Mouse (Mus musculus) B cell, adult 2 months (primary cell): ENCODE results near the gene Tmem106c.

ENCODE experiments used
- DNase-seq, 2 experiments: peaks; one replicate each; pipeline ENCODE4 v3.0.0; 2022

The Tmem106c gene

DNA sequence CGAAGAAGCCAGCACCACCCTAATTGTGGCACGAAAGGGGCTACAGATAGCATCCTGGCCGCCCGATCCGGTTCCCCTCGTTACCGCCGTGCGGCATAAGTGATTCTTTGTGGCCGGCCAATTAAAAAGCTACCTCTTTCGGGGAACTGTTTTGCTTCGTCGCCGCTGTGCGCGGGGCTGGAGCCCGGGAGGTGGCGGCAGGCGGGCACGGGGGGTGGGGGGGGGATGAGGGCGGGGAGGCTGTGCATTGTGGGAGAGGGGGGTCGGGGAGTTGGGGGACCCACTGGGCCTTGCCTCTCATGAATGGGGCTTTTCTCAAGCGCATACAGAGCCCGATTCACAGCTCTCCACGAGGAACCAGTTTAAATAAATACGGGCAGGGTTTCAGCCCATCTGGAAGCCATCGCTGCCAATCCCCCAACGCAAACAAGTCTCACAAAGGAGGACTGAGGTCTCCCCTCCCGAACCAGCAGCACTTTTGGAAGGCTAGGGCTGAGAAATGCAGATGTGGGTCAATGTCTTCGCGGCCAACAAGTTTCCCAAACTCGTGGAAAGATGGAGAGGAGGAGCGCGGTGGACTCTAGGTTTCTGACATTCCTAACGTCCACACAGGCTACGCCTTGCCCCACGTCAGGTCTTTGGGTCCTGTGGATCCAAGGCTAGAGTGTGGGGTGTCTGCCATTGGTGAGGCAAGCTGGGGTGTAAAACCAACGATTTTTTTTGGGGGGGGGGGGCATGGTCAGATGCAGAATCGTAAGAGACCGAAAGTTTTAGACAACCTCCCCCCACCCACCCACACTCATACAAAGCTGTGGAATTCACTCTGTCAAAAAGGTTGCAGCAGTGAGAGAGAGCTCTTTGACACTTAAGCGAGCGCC is 38.4 kb downstream of the Tmem106c start:
- DNase-seq = peak in 1 of 2 experiments; percentile 7

DNA sequence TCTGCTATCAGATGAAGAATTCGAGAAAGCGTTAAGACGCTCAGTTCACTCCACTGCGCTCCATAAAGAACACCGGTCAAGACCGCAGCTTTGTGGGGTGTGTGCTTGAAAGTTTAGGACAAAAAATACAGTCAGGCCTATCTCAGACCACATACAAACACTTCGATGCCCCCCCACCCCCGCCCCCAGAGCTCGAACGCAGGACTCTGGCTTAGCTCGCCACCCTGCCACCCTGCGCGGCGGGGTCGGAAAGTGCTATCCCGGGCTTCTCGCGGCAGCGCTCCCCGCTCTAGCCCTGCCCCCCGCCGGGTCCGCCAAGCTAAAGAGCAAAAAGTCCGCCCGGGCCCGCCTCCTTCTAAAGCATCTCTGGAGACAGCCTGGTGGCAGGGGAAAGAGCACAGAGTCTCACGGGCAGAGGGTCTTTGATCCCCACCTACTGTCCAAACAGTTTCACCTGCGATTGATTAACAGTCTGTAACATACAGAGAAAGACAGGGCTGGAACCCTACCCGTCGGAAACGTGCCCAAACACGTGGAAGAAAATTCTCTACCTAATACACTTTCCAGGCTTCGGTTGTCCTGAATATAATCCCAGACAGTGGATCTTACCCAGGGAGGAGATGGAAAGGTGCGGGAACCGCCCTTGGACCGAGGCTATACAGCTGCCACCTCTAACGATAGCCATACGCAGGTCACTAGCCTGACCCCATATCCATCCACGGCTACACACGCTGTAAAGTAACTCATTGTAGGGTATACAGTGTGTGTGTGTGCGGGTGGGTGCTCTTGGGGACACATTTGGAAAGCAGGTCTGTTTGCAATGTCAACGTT is 39.2 kb downstream of the Tmem106c start:
- peak in 1 of 2 experiments; percentile 10 for DNase-seq

DNA sequence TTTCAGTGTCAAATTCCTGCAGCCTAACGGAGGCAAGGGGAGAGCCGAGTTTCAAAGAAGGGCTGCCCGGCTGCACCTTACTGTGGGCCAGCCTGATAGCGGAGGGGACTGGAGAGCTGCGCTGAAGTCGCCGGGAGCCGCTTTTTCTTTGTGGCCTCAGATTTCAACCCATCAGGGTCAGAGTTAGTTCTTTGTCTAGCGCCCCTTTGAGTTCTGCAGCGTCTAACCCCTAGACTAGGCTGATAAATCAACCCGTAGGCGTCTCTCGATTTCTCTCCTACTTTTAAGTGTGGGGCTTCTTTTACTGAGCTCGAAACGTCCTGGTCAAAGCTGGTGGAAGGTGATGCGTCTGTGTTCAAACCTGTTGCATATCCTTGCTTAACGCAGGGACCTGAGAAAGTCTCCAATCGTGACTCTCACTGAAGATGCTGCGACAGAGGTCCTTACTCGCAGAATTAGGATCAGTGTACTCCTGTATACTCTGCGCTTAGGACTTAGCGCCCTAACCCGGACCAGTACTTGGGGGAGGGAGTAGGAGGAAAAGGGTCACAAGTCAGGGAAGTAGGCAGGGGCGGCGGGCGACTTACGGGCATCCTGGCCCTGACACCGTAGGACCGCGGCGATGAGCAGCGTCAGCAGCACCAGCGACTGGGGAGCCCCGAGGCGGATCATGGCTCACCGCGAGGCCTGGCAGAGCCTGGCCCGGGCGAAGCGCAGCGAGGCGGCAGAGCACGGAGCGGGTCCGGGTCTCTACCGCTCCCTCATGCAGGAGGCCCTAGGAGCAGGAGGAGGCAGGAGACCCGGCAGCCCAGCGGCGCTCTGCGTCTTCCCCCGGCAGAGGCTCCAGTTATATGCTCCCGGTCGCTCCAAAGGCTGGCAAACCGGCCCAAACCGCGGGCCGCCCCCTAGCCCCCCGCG is 40.1 kb downstream of the Tmem106c start, which contains the start of gene Col2a1:
Gene Col2a1, minus strand, starts transcription at position 874 of the 918 bp plus-strand sequence.
- DNase-seq = peak; percentile 19 to 20

DNA sequence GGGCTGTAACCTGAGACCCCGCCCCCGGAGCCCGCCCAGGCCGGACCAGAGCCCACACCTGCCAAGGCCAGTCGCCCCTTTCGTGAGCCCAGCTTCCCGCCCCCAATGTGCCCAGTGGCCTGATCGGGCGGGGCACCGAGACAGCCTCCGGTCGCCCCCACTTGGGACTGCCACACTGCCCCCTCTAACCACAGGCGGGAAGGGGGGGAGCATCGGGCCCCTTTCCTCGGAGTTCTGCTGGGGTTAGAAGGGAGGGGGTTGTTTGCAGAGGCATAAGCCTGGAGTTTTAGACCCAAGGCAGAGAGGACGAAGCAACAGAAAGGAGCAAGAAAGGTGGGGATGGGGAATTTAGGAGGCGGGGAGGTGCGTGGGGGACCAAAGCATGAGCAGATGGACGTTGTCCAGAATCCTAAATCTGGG is 40.8 kb downstream of the Tmem106c start:
- DNase-seq = peak in 1 of 2 experiments; percentile 13

DNA sequence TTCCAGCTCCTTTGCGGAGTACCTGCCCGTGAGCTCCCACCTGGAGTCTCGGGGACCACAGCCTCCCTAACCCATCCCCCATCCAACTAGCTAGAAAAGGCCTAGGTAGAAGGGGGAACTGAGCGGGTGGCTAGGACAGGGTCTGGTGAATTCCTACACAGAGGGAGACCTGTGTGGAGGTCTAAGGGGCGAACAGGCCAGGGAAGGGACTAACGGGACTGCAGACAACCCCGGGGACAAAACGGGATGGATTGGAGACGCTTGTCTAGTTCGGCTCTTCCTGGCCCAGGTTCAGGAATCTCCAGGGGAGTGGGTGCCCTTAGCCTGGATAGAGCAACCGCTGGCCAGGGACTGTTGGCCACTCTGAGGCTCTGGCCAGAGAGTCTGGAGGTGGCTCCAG is 41.2 kb downstream of the Tmem106c start:
- DNase-seq = no peak

DNA sequence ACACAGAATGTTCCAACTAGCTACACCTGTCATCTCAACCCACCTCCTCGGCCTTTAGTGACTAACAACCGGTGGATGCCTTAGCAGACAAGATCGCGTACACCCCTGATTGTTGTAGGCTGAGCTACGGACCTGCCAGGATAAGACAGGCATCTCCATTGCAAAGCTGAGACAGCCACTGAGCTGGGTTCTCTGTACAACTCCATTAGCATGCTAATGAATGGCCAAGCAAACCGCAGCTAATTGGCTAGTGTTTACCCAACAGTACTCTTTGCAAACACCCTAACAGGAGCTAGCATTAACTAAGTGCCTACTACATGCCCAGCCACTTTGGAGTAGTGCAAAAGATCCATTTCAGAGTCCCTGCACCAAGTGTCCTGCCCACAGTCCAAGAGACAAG is 48.8 kb downstream of the Tmem106c start:
- DNase-seq = no peak

DNA sequence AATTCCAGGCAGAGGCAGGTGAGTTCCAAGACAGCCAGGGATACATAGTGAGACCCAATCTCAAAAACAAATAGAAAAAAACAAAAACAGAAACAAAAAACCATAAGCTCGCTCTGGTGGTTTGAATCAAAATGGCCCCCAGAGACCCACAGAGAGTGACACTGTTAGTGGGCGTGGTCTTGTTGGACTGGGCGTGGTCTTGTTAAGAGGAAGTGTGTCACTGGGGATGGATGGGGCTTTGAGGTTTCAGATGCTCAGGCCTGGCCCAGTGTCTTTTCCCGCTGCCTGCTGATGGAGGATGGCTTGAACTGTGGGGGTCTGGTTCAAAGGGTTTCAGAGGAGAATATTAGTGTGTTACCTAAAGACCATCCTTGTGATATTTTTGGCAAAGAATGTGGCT is 53.9 kb downstream of the Tmem106c start:
- DNase-seq = peak in 1 of 2 experiments; percentile 28

DNA sequence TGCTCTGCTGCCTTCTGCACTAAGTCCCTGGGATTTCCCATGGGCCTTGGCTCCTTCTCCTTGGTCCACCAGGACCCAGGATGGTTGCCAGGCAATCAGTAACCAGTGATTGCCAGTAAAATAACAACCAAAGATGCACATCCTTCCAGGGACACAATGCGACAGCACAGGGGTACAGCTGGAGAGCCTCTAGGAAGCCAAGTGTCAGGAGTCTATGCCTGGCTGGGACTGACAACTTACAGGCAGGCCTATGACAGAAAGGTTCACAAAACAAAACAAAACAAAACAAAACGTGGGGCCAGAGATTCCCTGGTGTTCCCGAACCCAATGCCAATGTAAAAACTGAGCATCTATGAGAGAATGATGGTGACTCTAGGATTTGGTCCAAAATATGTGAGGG is 55.0 kb downstream of the Tmem106c start:
- DNase-seq = no peak
